Mouse (Mus musculus): Measurements from ENCODE around the gene Ccdc124. TPM values are rescaled to one million over a fixed set of nuclear protein-coding genes. Genes with fewer than 3 reads are reported as not detected.
A peak's percentile ranks its signal among the peaks of the same experiment; 100 is the strongest.

The Ccdc124 gene
- polyA plus RNA-seq, 1 experiment, result 142 TPM

DNA sequence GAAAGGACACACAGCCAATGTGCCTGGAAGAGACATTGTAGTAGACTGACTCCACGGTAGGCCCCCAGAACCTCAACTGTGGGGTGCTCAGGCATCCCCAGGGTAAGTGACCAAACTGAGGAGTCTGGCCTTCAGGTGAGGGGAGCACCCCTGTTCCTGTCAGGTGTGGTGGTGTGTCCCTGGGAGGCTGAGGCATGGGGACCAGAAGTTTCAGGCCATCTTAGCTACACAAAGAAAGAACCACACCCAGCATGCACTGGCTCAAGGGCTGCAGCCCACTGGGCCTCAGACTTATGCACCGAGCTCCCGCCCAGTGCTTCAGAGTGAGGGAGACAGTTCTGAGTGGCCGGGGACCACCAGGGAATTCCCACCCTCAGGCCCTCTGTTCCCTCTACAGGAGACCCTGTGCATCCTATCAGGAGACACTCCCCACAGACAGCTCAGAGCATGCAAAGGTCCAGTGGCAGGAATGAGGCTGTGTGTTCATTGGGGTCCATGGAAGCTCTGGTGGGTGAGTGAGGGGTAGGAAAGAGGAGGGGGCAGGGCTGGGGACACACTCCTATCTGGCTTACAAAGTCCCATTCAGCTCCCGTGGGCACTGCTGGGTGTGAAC lies 2.4 kb downstream of the Ccdc124 start:
- Histone ChIP-seq H3K4me3 (ENCODE audit: insufficient read depth, poor library complexity, severe bottlenecking) (no peak overlapping the region), H3K36me3 (ENCODE audit: control insufficient read depth, insufficient read depth) (peaks cover 6% of the 10 kb centered on the region), H3K27me3 (ENCODE audit: control insufficient read depth, insufficient read depth, insufficient read length) (no peaks in the 10 kb centered on the region), H3ac (ENCODE audit: control insufficient read depth, insufficient read length, low read depth) (no peak overlapping the region), H3K79me2 (ENCODE audit: control insufficient read depth, insufficient read depth) (peaks cover 27% of the 10 kb centered on the region), H3K79me3 (ENCODE audit: low read depth) (peaks cover 9% of the 10 kb centered on the region)
- TF ChIP-seq CEBPB (IDR thresholded peaks at IDR 0.05; ENCODE audit: low read depth), result no peak
- TF ChIP-seq USF1 (IDR thresholded peaks at IDR 0.05; ENCODE audit: low read depth), result no peak
- no peak for TF ChIP-seq MYOD1 (IDR thresholded peaks at IDR 0.05; ENCODE audit: control insufficient read depth, insufficient read length, low read depth)
- no peak for TF ChIP-seq FOSL1 (IDR thresholded peaks at IDR 0.05; ENCODE audit: insufficient read depth, low read length, poor library complexity, severe bottlenecking)
- no peak for TF ChIP-seq MAX (IDR thresholded peaks at IDR 0.05)
- TF ChIP-seq CTCF (IDR thresholded peaks at IDR 0.05; ENCODE audit: control insufficient read depth, insufficient read depth, insufficient read length), result no peak
- TF ChIP-seq MYOG (IDR thresholded peaks at IDR 0.05; ENCODE audit: control insufficient read depth, extremely low read depth, insufficient read length), result no peak

- no peaks in the 10 kb centered on the region for H3K27me3 ChIP-seq (ENCODE audit: control insufficient read depth, insufficient read depth, insufficient read length)
- H3K4me3 ChIP-seq (ENCODE audit: insufficient read depth, poor library complexity, severe bottlenecking), result no peak overlapping the region
- H3K79me2 ChIP-seq (ENCODE audit: control insufficient read depth, insufficient read depth), result peaks cover 27% of the 10 kb centered on the region
- H3ac ChIP-seq (ENCODE audit: control insufficient read depth, insufficient read length, low read depth), result no peak overlapping the region
- TF ChIP-seq CTCF (IDR thresholded peaks at IDR 0.05; ENCODE audit: control insufficient read depth, insufficient read depth, insufficient read length) (peak; percentile 96), MAX (IDR thresholded peaks at IDR 0.05) (no peak)
- H3K79me3 ChIP-seq (ENCODE audit: low read depth), result peaks cover 9% of the 10 kb centered on the region
- H3K36me3 ChIP-seq (ENCODE audit: control insufficient read depth, insufficient read depth), result peaks cover 6% of the 10 kb centered on the region
Measured at GRCm38 (mm10) chr8:70869601-70870041, 4.1 kb downstream of the Ccdc124 start.

- no peak overlapping the region for H3K4me3 ChIP-seq (ENCODE audit: insufficient read depth, poor library complexity, severe bottlenecking)
- no peak overlapping the region for H3ac ChIP-seq (ENCODE audit: control insufficient read depth, insufficient read length, low read depth)
- H3K79me3 ChIP-seq (ENCODE audit: low read depth), result peaks cover 9% of the 10 kb centered on the region
- no peak for TF ChIP-seq FOSL1 (IDR thresholded peaks at IDR 0.05; ENCODE audit: insufficient read depth, low read length, poor library complexity, severe bottlenecking)
- TF ChIP-seq USF1 (IDR thresholded peaks at IDR 0.05; ENCODE audit: low read depth), result no peak
- no peak for TF ChIP-seq CTCF (IDR thresholded peaks at IDR 0.05; ENCODE audit: control insufficient read depth, insufficient read depth, insufficient read length)
- no peak for TF ChIP-seq MYOG (IDR thresholded peaks at IDR 0.05; ENCODE audit: control insufficient read depth, extremely low read depth, insufficient read length)
- no peak for TF ChIP-seq MYOD1 (IDR thresholded peaks at IDR 0.05; ENCODE audit: control insufficient read depth, insufficient read length, low read depth)
- no peak for TF ChIP-seq MAX (IDR thresholded peaks at IDR 0.05)
- TF ChIP-seq CEBPB (IDR thresholded peaks at IDR 0.05; ENCODE audit: low read depth), result no peak
- H3K27me3 ChIP-seq (ENCODE audit: control insufficient read depth, insufficient read depth, insufficient read length), result no peaks in the 10 kb centered on the region
- peaks cover 27% of the 10 kb centered on the region for H3K79me2 ChIP-seq (ENCODE audit: control insufficient read depth, insufficient read depth)
- peaks cover 6% of the 10 kb centered on the region for H3K36me3 ChIP-seq (ENCODE audit: control insufficient read depth, insufficient read depth)
Measured at GRCm38 (mm10) chr8:70869199-70869571, 4.5 kb downstream of the Ccdc124 start.

DNA sequence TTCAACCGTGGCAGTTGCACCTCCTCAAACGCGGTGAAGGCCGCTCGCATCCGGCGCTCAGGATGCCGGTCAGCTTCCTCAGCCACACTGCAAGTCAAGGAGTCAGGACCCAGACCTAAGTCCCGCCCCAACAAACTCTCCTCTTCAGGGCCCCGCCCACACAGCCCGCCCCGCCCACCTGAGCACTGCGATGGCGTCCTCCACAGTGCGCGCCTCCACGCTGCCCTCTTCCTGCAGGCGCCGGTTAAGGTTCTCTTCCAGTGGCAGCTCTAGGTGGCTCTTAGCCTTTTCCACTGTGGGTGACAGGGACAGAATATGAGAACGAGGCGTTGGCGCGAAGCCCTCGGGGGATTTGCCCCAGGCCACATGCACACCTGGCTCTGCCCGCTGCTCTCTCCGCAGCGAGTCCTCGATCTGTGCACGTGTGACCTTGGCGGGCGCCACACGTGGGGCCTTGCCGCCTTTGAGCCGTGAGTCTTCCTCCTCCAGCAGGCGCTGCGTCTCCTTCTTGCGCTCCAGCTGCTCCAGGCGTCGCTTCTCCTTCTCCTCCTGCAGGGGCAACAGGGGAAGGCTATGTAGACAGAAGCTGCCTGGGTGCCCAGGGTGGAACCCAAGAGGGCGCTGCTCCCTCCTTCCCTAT lies 5.1 kb downstream of the Ccdc124 start:
- TF ChIP-seq MYOD1 (IDR thresholded peaks at IDR 0.05; ENCODE audit: control insufficient read depth, insufficient read length, low read depth) (no peak), MYOG (IDR thresholded peaks at IDR 0.05; ENCODE audit: control insufficient read depth, extremely low read depth, insufficient read length) (no peak), CEBPB (IDR thresholded peaks at IDR 0.05; ENCODE audit: low read depth) (no peak), CTCF (IDR thresholded peaks at IDR 0.05; ENCODE audit: control insufficient read depth, insufficient read depth, insufficient read length) (no peak), USF1 (IDR thresholded peaks at IDR 0.05; ENCODE audit: low read depth) (no peak), FOSL1 (IDR thresholded peaks at IDR 0.05; ENCODE audit: insufficient read depth, low read length, poor library complexity, severe bottlenecking) (no peak), MAX (IDR thresholded peaks at IDR 0.05) (no peak)
- H3K4me3 ChIP-seq (ENCODE audit: insufficient read depth, poor library complexity, severe bottlenecking), result no peak overlapping the region

DNA sequence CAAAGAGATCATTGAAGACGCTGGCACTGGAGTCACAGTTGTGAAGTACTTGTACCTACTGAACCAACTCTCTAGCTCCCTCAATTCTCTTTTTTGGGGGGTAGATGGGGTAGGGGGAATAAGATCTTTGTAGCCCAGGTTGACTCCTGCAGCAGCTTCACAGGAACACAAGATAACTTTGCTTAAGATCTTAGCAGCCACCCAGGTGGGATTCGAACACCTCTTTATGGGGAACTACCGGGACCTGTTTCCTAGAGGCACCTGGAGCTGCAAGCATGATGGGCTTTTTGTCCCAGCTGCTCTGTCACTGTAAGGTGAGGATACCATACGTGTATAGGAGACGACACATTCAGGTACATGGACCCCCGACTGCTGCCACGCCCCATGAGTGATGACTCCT lies 7.2 kb downstream of the Ccdc124 start:
- no peaks in the 10 kb centered on the region for H3K27me3 ChIP-seq (ENCODE audit: control insufficient read depth, insufficient read depth, insufficient read length)
- TF ChIP-seq CEBPB (IDR thresholded peaks at IDR 0.05; ENCODE audit: low read depth) (no peak), FOSL1 (IDR thresholded peaks at IDR 0.05; ENCODE audit: insufficient read depth, low read length, poor library complexity, severe bottlenecking) (no peak)
- no peak overlapping the region for H3K4me3 ChIP-seq (ENCODE audit: insufficient read depth, poor library complexity, severe bottlenecking)
- H3K79me2 ChIP-seq (ENCODE audit: control insufficient read depth, insufficient read depth), result peaks cover 11% of the 10 kb centered on the region
- no peak overlapping the region for H3ac ChIP-seq (ENCODE audit: control insufficient read depth, insufficient read length, low read depth)
- peaks cover 6% of the 10 kb centered on the region for H3K36me3 ChIP-seq (ENCODE audit: control insufficient read depth, insufficient read depth)
- peaks cover 2% of the 10 kb centered on the region for H3K79me3 ChIP-seq (ENCODE audit: low read depth)

More for the DNA sequence above, 5.1 kb downstream of the Ccdc124 start:
- no peaks in the 10 kb centered on the region for H3K27me3 ChIP-seq (ENCODE audit: control insufficient read depth, insufficient read depth, insufficient read length)
- H3K79me2 ChIP-seq (ENCODE audit: control insufficient read depth, insufficient read depth), result peaks cover 27% of the 10 kb centered on the region
- no peak overlapping the region for H3ac ChIP-seq (ENCODE audit: control insufficient read depth, insufficient read length, low read depth)
- peaks cover 6% of the 10 kb centered on the region for H3K36me3 ChIP-seq (ENCODE audit: control insufficient read depth, insufficient read depth)
- peaks cover 9% of the 10 kb centered on the region for H3K79me3 ChIP-seq (ENCODE audit: low read depth)

GRCm38 (mm10) chr8:70866001-70866520 lies 7.7 kb downstream of the Ccdc124 start:
- Histone ChIP-seq H3K4me3 (ENCODE audit: insufficient read depth, poor library complexity, severe bottlenecking) (no peak overlapping the region), H3K79me2 (ENCODE audit: control insufficient read depth, insufficient read depth) (peaks cover 6% of the 10 kb centered on the region), H3ac (ENCODE audit: control insufficient read depth, insufficient read length, low read depth) (peak overlapping the region; percentile 29), H3K36me3 (ENCODE audit: control insufficient read depth, insufficient read depth) (peaks cover 6% of the 10 kb centered on the region), H3K27me3 (ENCODE audit: control insufficient read depth, insufficient read depth, insufficient read length) (no peaks in the 10 kb centered on the region), H3K79me3 (ENCODE audit: low read depth) (no peaks in the 10 kb centered on the region)
- no peak for TF ChIP-seq CEBPB (IDR thresholded peaks at IDR 0.05; ENCODE audit: low read depth)
- TF ChIP-seq MAX (IDR thresholded peaks at IDR 0.05), result no peak
- TF ChIP-seq MYOG (IDR thresholded peaks at IDR 0.05; ENCODE audit: control insufficient read depth, extremely low read depth, insufficient read length), result no peak
- no peak for TF ChIP-seq CTCF (IDR thresholded peaks at IDR 0.05; ENCODE audit: control insufficient read depth, insufficient read depth, insufficient read length)
- TF ChIP-seq MYOD1 (IDR thresholded peaks at IDR 0.05; ENCODE audit: control insufficient read depth, insufficient read length, low read depth), result no peak
